Mouse (Mus musculus) heart, postnatal 14 days (tissue): ENCODE measurements around the gene Mrm2. TPM values are rescaled to one million over a fixed set of nuclear protein-coding genes. Genes with fewer than 3 reads are reported as not detected.
"Not testable (repeated sequence)": the region's sequence is repeated elsewhere in the genome, so short reads cannot be mapped to it uniquely, and the experiment has no call there.

Experiments used
- DNase-seq, 2 experiments: peaks; one replicate each; pipeline ENCODE4 v3.0.0; 2021 to 2022
- intact Hi-C: fragments of 180-260 bp; cut with DNase I; formaldehyde crosslinking; loops from one replicate; pipeline ENCODE4 v1.15.1; 2025
- long read RNA-seq, 2 experiments: library from polyadenylated mRNA; stranded (forward); transcript quantifications; one replicate each; pipeline ENCODE4 v2.0.0; 2021
- total RNA-seq, 2 experiments: library from RNA; stranded (reverse); gene quantifications; 2 replicates each; pipeline ENCODE4 v1.2.3; 2021

Gene Mrm2
- total RNA-seq = 10 to 100 TPM in 1 of 2 experiments, 1 to 10 TPM in 1; 9.5 to 10.9 TPM
- long read RNA-seq, experiment 1, transcript Mrm2-201 (3 exons, 1,443 nt) = major isoform, 10 of 11 reads
- long read RNA-seq, experiment 1, partial matches to known transcripts = 1 of 11 reads
- long read RNA-seq, experiment 1, other reads (novel, unspliced or antisense) = 0 of 11 reads
- long read RNA-seq, experiment 2, transcript Mrm2-201 (3 exons, 1,443 nt) = major isoform, 11 of 12 reads
- long read RNA-seq, experiment 2, partial matches to known transcripts = 1 of 12 reads
- long read RNA-seq, experiment 2, other reads (novel, unspliced or antisense) = 0 of 12 reads

GRCm38 (mm10) chr5:140331615-140332512, at the start of gene Mrm2:
TSS of gene Mrm2 (minus strand) at chr5:140331898.
- DNase-seq = peak; percentile 85 to 92
- intact Hi-C loops = loop anchor here (1.0 to 5.0 kb wide), 2 partner anchors 80 to 493 kb away; no protein-coding TSS in a partner anchor

DNA sequence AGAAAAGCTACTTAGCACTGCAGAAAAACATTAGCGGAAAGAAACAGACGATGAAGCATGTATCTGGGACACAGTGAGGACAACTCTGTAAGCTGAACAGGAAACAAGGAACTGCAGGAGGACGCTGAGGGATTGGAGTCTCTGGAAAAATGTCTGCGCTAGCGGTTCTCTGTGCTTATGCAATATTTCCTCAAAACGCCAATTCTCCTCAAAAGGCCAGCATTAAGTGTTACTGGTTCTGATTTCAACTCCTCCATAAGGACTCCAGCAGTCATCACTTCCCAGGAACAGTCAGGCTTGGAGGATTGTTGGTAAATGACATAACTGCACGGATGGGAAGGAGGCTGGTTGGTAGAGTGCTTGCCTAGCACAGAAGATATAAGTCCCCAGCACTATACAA, 49.5 kb upstream of the Mrm2 start:
- intact Hi-C loops = no loop called here
- no peak for DNase-seq

DNA sequence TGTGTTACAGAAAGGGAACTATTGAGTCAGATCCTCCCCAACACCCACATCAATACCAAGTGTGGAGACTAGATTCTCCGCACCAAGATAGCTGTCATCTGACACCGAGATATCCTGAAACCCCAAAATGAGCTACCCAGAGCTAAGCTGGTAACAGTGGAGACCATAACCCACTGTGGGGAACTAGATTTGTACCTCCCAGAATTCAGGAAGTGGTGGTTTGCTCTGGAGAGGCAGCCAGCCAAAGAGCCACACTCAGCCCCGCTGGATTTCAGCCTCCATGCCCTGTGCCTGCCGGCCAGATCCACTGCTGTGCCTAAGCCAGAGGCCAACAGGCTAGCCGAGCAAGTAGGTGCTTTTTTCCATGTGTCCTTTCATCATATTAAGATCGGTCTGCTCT, 47.6 kb upstream of the Mrm2 start:
- DNase-seq = no peak
- intact Hi-C loops = no loop called here

DNA sequence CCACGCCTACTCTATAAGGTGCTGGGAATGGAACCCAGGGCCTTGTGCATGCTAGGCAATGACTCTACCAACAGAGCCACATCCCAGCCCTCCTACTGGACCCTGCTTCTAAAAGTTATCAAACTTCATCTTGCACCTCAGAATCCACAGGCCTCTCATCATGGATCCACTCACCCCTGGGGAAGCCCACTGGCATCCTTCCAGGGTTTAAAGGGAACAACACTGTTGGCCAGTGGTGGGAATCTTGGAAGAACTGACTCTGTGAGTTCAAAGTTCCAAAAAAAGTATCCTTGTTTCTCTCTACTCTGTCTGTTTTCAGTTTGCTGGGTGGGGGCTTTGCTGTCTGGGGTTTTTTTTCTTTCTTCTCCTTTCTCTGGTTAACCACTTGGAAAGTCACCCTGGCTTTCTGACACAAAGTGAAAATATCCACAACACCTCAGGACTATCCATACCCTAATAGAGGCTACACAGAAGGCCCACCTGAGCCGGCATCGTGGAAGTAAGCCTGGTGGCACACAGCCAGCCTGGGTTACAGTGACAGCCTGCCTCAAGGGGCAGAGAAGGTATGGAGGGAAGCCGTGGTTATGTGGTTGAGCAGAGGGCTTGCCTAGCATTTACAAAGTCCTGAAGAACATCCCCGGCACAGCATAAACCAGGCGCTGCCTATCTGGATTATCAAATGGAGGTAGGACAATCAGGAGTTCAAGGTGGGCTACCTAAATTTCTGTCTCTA, 46.6 kb upstream of the Mrm2 start:
- DNase-seq = peak in 1 of 2 experiments; percentile 36
- intact Hi-C loops = no loop called here

DNA sequence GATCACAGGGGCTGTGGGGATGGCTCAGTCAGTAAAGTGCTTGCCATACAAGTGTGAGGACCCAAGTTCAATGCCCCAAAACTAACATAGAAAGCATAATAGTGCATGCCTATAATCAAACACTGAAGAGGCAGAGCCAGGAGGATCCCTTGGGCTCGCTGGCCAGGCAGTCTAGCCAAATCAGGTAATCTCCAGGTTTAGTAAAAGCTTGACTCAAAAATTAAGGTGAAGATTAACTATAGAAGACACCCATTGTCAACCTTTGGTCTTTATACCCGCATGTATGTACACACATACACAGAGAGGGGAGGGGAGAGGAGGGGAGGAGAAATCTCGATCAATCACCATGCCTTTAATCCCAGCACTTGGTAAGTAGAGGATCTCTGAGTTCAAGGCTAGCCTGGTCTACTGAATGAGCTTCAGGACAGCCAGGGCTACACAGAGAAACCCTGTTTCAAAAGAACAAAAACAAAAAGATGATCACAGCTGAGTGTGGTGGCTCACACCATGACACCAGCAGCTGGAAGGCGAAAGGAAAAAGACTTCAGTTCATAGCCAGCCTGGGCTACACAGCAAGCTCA, 43.6 kb upstream of the Mrm2 start:
- intact Hi-C loops = no loop called here
- DNase-seq = no peak

- intact Hi-C loops = no loop called here
- DNase-seq = no peak
Observed at GRCm38 (mm10) chr5:140374226-140374625, 42.5 kb upstream of the Mrm2 start.

DNA sequence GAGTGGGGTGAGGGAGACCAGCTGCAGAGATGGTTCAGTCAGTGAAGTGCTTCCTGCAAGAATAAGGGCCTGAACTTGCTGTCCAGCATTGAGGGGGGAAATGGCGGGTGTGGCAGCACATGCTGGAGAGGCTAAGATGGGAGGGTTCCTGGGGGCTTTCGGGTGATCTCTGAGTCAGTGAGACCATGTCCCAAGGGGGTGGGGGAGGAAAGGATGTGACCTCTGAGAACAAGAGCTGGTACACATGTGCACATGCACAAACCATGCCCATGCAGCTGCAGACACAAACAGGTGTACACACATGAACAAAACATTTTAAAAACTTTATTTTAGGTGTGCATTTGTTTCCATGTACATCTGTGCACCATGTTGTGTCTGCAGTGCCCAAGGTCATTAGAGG, 42.0 kb upstream of the Mrm2 start:
- intact Hi-C loops = no loop called here
- no peak for DNase-seq

DNA sequence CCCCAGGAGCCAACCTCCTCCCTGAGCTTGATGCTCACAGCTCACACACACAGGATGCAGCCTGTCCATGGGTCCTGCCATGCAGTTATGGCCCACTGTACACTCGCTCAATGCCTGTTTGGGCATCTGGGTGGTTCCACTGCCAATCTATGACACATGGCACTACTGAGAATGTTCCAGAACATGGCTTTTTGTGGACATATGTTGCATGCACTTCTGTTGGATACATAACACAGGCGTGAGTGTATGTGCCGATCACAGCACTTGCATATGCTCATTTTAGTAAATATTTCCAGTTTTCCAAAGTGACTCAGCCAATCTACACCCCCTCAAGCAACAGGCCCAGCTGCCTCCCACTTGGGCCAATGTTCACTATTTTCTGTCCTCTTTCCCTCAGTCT, 40.0 kb upstream of the Mrm2 start:
- DNase-seq = no peak
- intact Hi-C loops = no loop called here

- peak; percentile 12 to 13 for DNase-seq
Observed at GRCm38 (mm10) chr5:140370446-140371254, 39.0 kb upstream of the Mrm2 start.

GRCm38 (mm10) chr5:140369466-140369865, 37.8 kb upstream of the Mrm2 start:
- intact Hi-C loops = no loop called here

More at GRCm38 (mm10) chr5:140370446-140371254, 39.0 kb upstream of the Mrm2 start:
- intact Hi-C loops = no loop called here

GRCm38 (mm10) chr5:140368926-140369325, 37.2 kb upstream of the Mrm2 start:
- no peak for DNase-seq
- intact Hi-C loops = no loop called here

More at GRCm38 (mm10) chr5:140369466-140369865, 37.8 kb upstream of the Mrm2 start:
- DNase-seq = no peak

- DNase-seq, intact Hi-C loops: not testable (repeated sequence)
Observed at GRCm38 (mm10) chr5:140368126-140368525, 36.4 kb upstream of the Mrm2 start.

DNA sequence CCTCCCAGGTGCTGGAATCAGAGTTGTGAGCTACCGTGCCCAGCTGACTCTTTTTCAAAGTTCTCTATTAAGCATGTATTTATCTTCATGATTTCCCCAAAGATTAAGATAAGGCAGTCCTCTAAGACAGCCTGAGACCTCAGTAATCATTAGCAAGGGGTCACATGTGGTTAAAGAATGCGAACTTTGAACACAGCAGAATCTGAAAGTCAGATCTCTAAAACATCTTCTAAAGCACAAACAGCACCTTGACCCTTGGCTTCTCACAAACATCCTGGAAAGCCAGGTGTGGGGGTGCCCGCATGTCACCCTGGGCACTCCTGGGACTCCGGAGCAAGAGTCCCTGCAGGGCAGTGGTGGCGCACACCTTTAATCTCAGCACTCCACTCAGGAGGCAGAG, 32.7 kb upstream of the Mrm2 start:
- intact Hi-C loops = no loop called here
- DNase-seq = no peak

- DNase-seq = no peak
- intact Hi-C loops = loop anchor here (10.0 kb wide), 1 partner anchor 165 kb away; no protein-coding TSS in a partner anchor
Observed at GRCm38 (mm10) chr5:140359930-140360674, 28.4 kb upstream of the Mrm2 start.

DNA sequence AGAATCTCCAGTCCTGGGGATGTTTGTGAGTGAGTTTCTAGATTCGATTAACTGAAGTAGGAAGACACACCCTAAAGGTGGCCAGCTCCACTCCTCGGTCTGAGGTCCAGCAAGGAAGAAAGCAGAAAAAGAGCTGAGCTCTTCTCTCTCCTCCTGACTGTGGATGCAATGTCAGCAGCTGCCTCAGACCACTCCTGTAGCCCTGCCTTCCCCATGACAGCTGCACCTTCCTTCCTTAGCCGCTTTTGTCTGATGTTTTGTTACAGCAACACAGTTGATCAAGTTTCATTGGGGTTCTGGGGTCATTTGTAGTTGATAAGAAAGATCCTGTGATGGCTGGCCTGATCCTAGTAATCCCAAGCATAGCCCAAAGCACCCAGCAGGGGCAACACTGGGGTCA, 25.8 kb upstream of the Mrm2 start:
- intact Hi-C loops = loop anchor here (10.0 kb wide), 1 partner anchor 167 kb away; no protein-coding TSS in a partner anchor
- no peak for DNase-seq

- intact Hi-C loops = loop anchor here (10.0 kb wide), 1 partner anchor 169 kb away; no protein-coding TSS in a partner anchor
- DNase-seq = no peak
Observed at GRCm38 (mm10) chr5:140355934-140356333, 24.2 kb upstream of the Mrm2 start.

DNA sequence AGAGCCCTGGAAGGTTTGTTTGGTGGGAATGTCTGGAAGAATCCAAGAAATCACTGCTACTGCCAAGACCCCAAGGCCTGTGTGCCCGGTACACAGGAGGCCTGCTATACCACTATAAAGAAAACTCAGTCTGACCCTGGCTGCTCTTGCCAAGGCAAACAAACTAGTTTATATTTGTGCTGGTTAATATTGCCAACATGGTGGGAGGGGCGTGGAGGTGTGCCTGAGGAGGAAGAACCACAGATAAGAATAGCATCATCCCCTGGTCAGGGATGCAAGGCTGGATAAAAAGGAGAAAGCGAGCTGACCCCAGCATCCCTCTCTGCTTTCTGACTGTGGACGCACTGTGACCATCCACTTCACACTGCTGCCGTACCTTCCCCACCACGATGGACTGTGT, 20.7 kb upstream of the Mrm2 start:
- intact Hi-C loops = loop anchor here (10.0 kb wide), 1 partner anchor 172 kb away; no protein-coding TSS in a partner anchor
- DNase-seq = no peak

DNA sequence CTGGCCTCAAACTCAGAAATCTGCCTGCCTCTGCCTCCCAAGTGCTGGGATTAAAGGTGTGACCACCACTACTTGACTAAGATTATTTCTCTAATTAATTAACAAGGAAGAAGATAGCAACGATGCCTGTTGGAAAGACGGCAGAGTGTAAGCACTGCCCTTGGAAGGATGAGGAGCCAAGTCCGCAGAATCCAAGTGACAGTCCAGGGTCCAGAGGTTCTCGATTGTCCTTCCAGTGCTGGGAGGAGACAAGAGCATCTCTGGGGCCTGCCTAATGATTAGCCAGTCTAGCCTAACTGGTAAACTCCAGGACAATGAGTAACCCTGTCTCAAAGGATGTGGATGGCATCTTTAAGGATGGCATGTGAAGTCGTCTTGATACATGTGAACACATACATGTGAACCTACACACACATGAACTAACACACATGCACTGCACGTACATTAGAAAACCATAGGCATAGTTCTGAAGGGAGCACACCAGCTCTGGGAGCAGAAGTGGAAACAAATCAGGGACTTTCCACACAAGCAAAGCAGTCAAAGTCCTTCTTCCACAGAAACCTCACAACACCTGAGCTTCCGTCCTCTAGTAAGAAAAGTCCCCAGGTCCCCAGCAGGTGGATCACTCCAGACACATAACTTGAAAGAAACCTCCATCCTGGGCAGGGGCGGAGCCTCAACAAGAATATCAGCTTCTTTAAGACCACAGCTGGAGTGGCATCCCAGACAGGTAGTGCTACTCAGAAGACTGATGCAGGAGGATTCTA, 19.2 kb upstream of the Mrm2 start:
- intact Hi-C loops = loop anchor here (10.0 kb wide), 1 partner anchor 174 kb away; no protein-coding TSS in a partner anchor

More for the DNA sequence above, 19.2 kb upstream of the Mrm2 start:
- DNase-seq = no peak
